Mouse (Mus musculus) hindbrain, embryonic 12.5 days (tissue): ENCODE measurements at regions not wholly inside any gene's neighbourhood (a gene's known extent, or its start where the extent isn't known, plus 50 kb on each side); places are given as distances from the start of the nearest gene placed in this dataset.

Experiments
- ATAC-seq: fragments of 200-750 bp; cut with Nextera tagmentation; 2 replicates; pipeline ENCODE4 v1.8.0; 2017; ENCODE audit warnings: moderate TSS enrichment; ENCODE audit not compliant: low FRiP score
- H3K27ac ChIP-seq: fragments of 300-500 bp; sonication (generic); 2 replicates; pipeline ENCODE4 v1.5.1; 2016; ENCODE audit warnings: mild to moderate bottlenecking
- H3K27me3 ChIP-seq: fragments of 300-500 bp; sonication (generic); 2 replicates; pipeline ENCODE4 v1.6.1; 2016; ENCODE audit warnings: mild to moderate bottlenecking
- H3K36me3 ChIP-seq: fragments of 300-500 bp; sonication (generic); 2 replicates; pipeline ENCODE4 v1.6.1; 2016; ENCODE audit warnings: mild to moderate bottlenecking
- H3K4me1 ChIP-seq: fragments of 300-500 bp; sonication (generic); 2 replicates; pipeline ENCODE4 v1.6.1; 2016
- H3K4me2 ChIP-seq: fragments of 300-500 bp; sonication (generic); replicated peaks from 2 replicates; pipeline ENCODE4 v1.6.1; 2016; ENCODE audit warnings: mild to moderate bottlenecking
- H3K4me3 ChIP-seq: fragments of 300-500 bp; sonication (generic); 2 replicates; pipeline ENCODE4 v1.5.1; 2016; ENCODE audit warnings: mild to moderate bottlenecking
- H3K9ac ChIP-seq: fragments of 300-500 bp; sonication (generic); 2 replicates; pipeline ENCODE4 v1.6.1; 2016; ENCODE audit warnings: mild to moderate bottlenecking, moderate library complexity
- H3K9me3 ChIP-seq: fragments of 300-500 bp; sonication (generic); replicated peaks from 2 replicates; pipeline ENCODE4 v1.6.1; 2016; ENCODE audit warnings: mild to moderate bottlenecking
- WGBS: fragments of 180-500 bp; shearing (Covaris S2); methylation state at CpG from one replicate; pipeline ENCODE4 v1.1.7; 2016; 5-methylcytosine and 5-hydroxymethylcytosine counted together

DNA sequence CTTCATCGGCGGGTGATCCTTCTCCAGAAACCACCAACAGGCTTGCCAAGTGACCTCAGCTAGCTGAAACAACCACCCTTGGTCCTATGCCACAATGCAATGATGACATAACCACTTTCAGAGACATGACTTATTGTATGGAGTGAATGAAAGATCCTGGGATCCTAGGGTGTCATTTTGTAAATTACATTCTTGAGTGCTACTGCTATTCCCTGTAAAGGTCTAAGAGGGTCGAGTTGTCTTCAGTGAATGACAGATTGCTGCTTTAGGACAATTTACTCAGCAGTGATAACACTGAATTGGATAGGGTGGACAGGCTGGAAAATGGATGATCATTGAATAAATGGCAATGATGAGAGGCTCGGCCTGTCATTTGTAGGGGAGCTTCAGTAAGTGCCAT, 692.4 kb downstream of the Gm9008 start:
- H3K27ac ChIP-seq, result no peak overlapping the region
- no peak overlapping the region for H3K4me3 ChIP-seq
- no peak overlapping the region for H3K9ac ChIP-seq
- H3K4me1 ChIP-seq, result no peaks in the 10 kb centered on the region
- no peak for ATAC-seq
- no peaks in the 10 kb centered on the region for H3K27me3 ChIP-seq
- no peak overlapping the region for H3K4me2 ChIP-seq
- H3K36me3 ChIP-seq, result no peaks in the 10 kb centered on the region
- H3K9me3 ChIP-seq, result no peaks in the 10 kb centered on the region
- 62% methylated on average over 4 of the region's 4 CpGs for WGBS

- no peak for ATAC-seq
- H3K9ac ChIP-seq, result no peak overlapping the region
- H3K4me1 ChIP-seq, result no peaks in the 10 kb centered on the region
- H3K27ac ChIP-seq, result no peak overlapping the region
- WGBS, result 75% methylated on average over 3 of the region's 3 CpGs
- no peak overlapping the region for H3K4me2 ChIP-seq
- no peak overlapping the region for H3K4me3 ChIP-seq
- H3K27me3 ChIP-seq, result no peaks in the 10 kb centered on the region
- no peaks in the 10 kb centered on the region for H3K9me3 ChIP-seq
- no peaks in the 10 kb centered on the region for H3K36me3 ChIP-seq
Observed at GRCm38 (mm10) chr6:75799993-75800392, 697.6 kb downstream of the Gm9008 start.

GRCm38 (mm10) chr6:75799546-75799945, 698.0 kb downstream of the Gm9008 start:
- 49% methylated on average over 2 of the region's 2 CpGs for WGBS
- H3K9me3 ChIP-seq, result no peaks in the 10 kb centered on the region
- no peak overlapping the region for H3K27ac ChIP-seq
- H3K4me1 ChIP-seq, result no peaks in the 10 kb centered on the region
- H3K4me2 ChIP-seq, result no peak overlapping the region
- H3K9ac ChIP-seq, result no peak overlapping the region
- no peaks in the 10 kb centered on the region for H3K27me3 ChIP-seq
- H3K36me3 ChIP-seq, result no peaks in the 10 kb centered on the region
- no peak overlapping the region for H3K4me3 ChIP-seq
- ATAC-seq, result no peak

DNA sequence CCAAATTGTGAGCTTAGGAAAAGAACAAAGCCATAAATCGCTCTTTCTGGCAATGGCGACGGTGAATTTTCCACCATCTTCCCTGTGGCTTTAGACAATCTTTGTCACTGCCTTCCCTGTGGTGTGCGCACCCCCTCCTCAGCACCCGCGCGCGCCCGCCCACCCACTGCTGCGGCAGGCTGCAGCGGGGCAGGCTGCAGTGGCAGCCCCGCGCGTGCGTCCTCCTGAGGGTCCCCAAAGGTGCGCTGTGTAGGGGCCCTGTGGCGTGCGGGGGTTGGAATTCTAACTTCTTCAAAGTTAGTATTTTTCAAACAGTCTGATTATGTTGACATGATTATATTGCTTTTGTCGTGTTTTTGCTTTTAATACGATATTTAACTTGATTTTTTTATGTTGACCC, 714.9 kb downstream of the Gm9008 start:
- Histone ChIP-seq H3K36me3 (no peaks in the 10 kb centered on the region), H3K9me3 (no peaks in the 10 kb centered on the region), H3K4me3 (no peak overlapping the region), H3K27me3 (no peaks in the 10 kb centered on the region), H3K4me1 (no peaks in the 10 kb centered on the region), H3K27ac (no peak overlapping the region), H3K4me2 (0 out of 2 replicates have a peak overlapping the region, but pooled peaks have one; percentile 24), H3K9ac (no peak overlapping the region)
- ATAC-seq, result no peak
- 57% methylated on average over 20 of the region's 20 CpGs for WGBS

- no peak overlapping the region for H3K9ac ChIP-seq
- no peaks in the 10 kb centered on the region for H3K9me3 ChIP-seq
- H3K36me3 ChIP-seq, result no peaks in the 10 kb centered on the region
- no peaks in the 10 kb centered on the region for H3K27me3 ChIP-seq
- no peak overlapping the region for H3K27ac ChIP-seq
- WGBS, result 89% methylated on average over 4 of the region's 4 CpGs
- H3K4me2 ChIP-seq, result no peak overlapping the region
- H3K4me1 ChIP-seq, result no peaks in the 10 kb centered on the region
- no peak overlapping the region for H3K4me3 ChIP-seq
- ATAC-seq, result no peak
Observed at GRCm38 (mm10) chr6:75763041-75763440, 734.5 kb downstream of the Gm9008 start.

- Histone ChIP-seq H3K4me2 (no peak overlapping the region), H3K9me3 (no peaks in the 10 kb centered on the region), H3K27ac (no peak overlapping the region), H3K9ac (no peak overlapping the region), H3K36me3 (no peaks in the 10 kb centered on the region), H3K4me1 (no peaks in the 10 kb centered on the region), H3K4me3 (no peak overlapping the region), H3K27me3 (no peaks in the 10 kb centered on the region)
- ATAC-seq, result no peak
- WGBS, result 69% methylated on average over 2 of the region's 2 CpGs
Observed at GRCm38 (mm10) chr6:75756184-75756583, 741.4 kb downstream of the Gm9008 start.
